Mouse (Mus musculus): ENCODE measurements at regions not wholly inside any gene's neighbourhood (a gene's known extent, or its start where the extent isn't known, plus 50 kb on each side); places are given as distances from the start of the nearest gene placed in this dataset.
A peak's percentile ranks its signal among the peaks of the same experiment; 100 is the strongest.

- Histone ChIP-seq H3K4me1 (ENCODE audit: control insufficient read depth in 1 of 2, insufficient read depth in 2 of 2, low read length in 2 of 2) (peaks cover 17 to 25% of the 10 kb centered on the region in 2 experiments), H3K27ac (ENCODE audit: control insufficient read depth, low read depth, low read length) (peak overlapping the region; percentile 64)
- peak; percentile 83 for DNase-seq (ENCODE audit: low read depth, low spot score)
These were observed 191.5 kb upstream of the Trib2 start for GRCm38 (mm10) chr12:16008261-16008660.

GRCm38 (mm10) chr12:16006688-16007087 lies 190.0 kb upstream of the Trib2 start:
- TF ChIP-seq ETS1 (IDR thresholded peaks at IDR 0.05; ENCODE audit: low read depth, low read length) = peak; percentile 57
- TF ChIP-seq CTCF (IDR thresholded peaks at IDR 0.05 in 2 of 3, conservative IDR thresholded peaks at IDR 0.05 in 1 of 3; ENCODE audit: control insufficient read depth in 1 of 3, insufficient read depth in 1 of 3, low read depth in 2 of 3, low read length in 3 of 3, poor library complexity in 1 of 3, severe bottlenecking in 1 of 3) = no peak
- peak; percentile 73; the same call in 1 of the 2 replicates for TF ChIP-seq MEF2A (IDR thresholded peaks at IDR 0.05; ENCODE audit: extremely low read depth, insufficient replicate concordance, low read depth, low read length, poor library complexity, severe bottlenecking)
- no peak overlapping the region for H3K9ac ChIP-seq (ENCODE audit: control insufficient read depth, low read depth, low read length, poor library complexity, severe bottlenecking)
- peaks cover 0 to 22% of the 10 kb centered on the region in 2 experiments; a peak in 2 of 4 replicates for H3K36me3 ChIP-seq (ENCODE audit: control insufficient read depth in 1 of 2, insufficient read depth in 2 of 2, low read length in 2 of 2)
- peak; percentile 53 for DNase-seq (ENCODE audit: low read depth, low spot score)
- no peak overlapping the region for H3K27ac ChIP-seq (ENCODE audit: control insufficient read depth, low read depth, low read length)
- peaks cover 17 to 22% of the 10 kb centered on the region in 2 experiments for H3K4me1 ChIP-seq (ENCODE audit: control insufficient read depth in 1 of 2, insufficient read depth in 2 of 2, low read length in 2 of 2)
- no peaks in the 10 kb centered on the region for H3K9me3 ChIP-seq (replicated peaks; ENCODE audit: insufficient read depth, low read length)
- no peaks in the 10 kb centered on the region for H3K79me2 ChIP-seq (ENCODE audit: control insufficient read depth, insufficient read depth, low read length, poor library complexity)
- H3K4me3 ChIP-seq (ENCODE audit: control insufficient read depth in 1 of 2, insufficient read depth in 1 of 2, low read depth in 2 of 2, low read length in 2 of 2) = no peak overlapping the region
- no peaks in the 10 kb centered on the region for H3K27me3 ChIP-seq (ENCODE audit: control insufficient read depth in 1 of 2, insufficient read depth in 2 of 2, low read length in 2 of 2)

More at GRCm38 (mm10) chr12:16008261-16008660, 191.5 kb upstream of the Trib2 start:
- Histone ChIP-seq H3K9me3 (replicated peaks; ENCODE audit: insufficient read depth, low read length) (no peaks in the 10 kb centered on the region), H3K27me3 (ENCODE audit: control insufficient read depth in 1 of 2, insufficient read depth in 2 of 2, low read length in 2 of 2) (no peaks in the 10 kb centered on the region), H3K36me3 (ENCODE audit: control insufficient read depth in 1 of 2, insufficient read depth in 2 of 2, low read length in 2 of 2) (peaks cover 0 to 22% of the 10 kb centered on the region in 2 experiments; a peak in 2 of 4 replicates), H3K9ac (ENCODE audit: control insufficient read depth, low read depth, low read length, poor library complexity, severe bottlenecking) (no peak overlapping the region), H3K4me3 (ENCODE audit: control insufficient read depth in 1 of 2, insufficient read depth in 1 of 2, low read depth in 2 of 2, low read length in 2 of 2) (peak overlapping the region in 1 of 2 experiments; percentile 28; a peak in 3 of 4 replicates), H3K79me2 (ENCODE audit: control insufficient read depth, insufficient read depth, low read length, poor library complexity) (no peaks in the 10 kb centered on the region)
- peak; percentile 58; the same call in 1 of the 2 replicates for TF ChIP-seq ETS1 (IDR thresholded peaks at IDR 0.05; ENCODE audit: low read depth, low read length)
- no peak for TF ChIP-seq TBP (IDR thresholded peaks at IDR 0.05; ENCODE audit: low read depth, low read length)
- no peak for TF ChIP-seq ZC3H11A (IDR thresholded peaks at IDR 0.05; ENCODE audit: low read depth, low read length)
- peak; percentile 50; the same call in 1 of the 2 replicates for TF ChIP-seq SIN3A (IDR thresholded peaks at IDR 0.05; ENCODE audit: low read length)
- TF ChIP-seq MAX (IDR thresholded peaks at IDR 0.05; ENCODE audit: low read length) = 0 out of 2 replicates have a peak, but pooled peaks have one; percentile 25
- TF ChIP-seq MXI1 (IDR thresholded peaks at IDR 0.05; ENCODE audit: low read depth, low read length) = 0 out of 2 replicates have a peak, but pooled peaks have one; percentile 38
- no peak for TF ChIP-seq NRF1 (IDR thresholded peaks at IDR 0.05; ENCODE audit: insufficient read depth, low read depth, low read length, poor library complexity, severe bottlenecking)
- TF ChIP-seq RCOR1 (IDR thresholded peaks at IDR 0.05; ENCODE audit: low read depth, low read length) = peak; percentile 67
- 0 out of 2 replicates have a peak, but pooled peaks have one; percentile 35 for TF ChIP-seq MYC (IDR thresholded peaks at IDR 0.05; ENCODE audit: low read depth, low read length)
- peak in 1 of 2 experiments; percentile 51; a peak in 2 of 4 replicates for TF ChIP-seq EP300 (IDR thresholded peaks at IDR 0.05; ENCODE audit: low read depth in 1 of 2, low read length in 2 of 2)

GRCm38 (mm10) chr12:16006286-16006685 lies 189.6 kb upstream of the Trib2 start:
- Histone ChIP-seq H3K27me3 (ENCODE audit: control insufficient read depth in 1 of 2, insufficient read depth in 2 of 2, low read length in 2 of 2) (no peaks in the 10 kb centered on the region), H3K4me1 (ENCODE audit: control insufficient read depth in 1 of 2, insufficient read depth in 2 of 2, low read length in 2 of 2) (peaks cover 16 to 22% of the 10 kb centered on the region in 2 experiments), H3K4me3 (ENCODE audit: control insufficient read depth in 1 of 2, insufficient read depth in 1 of 2, low read depth in 2 of 2, low read length in 2 of 2) (no peak overlapping the region), H3K79me2 (ENCODE audit: control insufficient read depth, insufficient read depth, low read length, poor library complexity) (no peaks in the 10 kb centered on the region), H3K36me3 (ENCODE audit: control insufficient read depth in 1 of 2, insufficient read depth in 2 of 2, low read length in 2 of 2) (peaks cover 0 to 22% of the 10 kb centered on the region in 2 experiments; a peak in 2 of 4 replicates), H3K9ac (ENCODE audit: control insufficient read depth, low read depth, low read length, poor library complexity, severe bottlenecking) (no peak overlapping the region), H3K27ac (ENCODE audit: control insufficient read depth, low read depth, low read length) (no peak overlapping the region), H3K9me3 (replicated peaks; ENCODE audit: insufficient read depth, low read length) (no peaks in the 10 kb centered on the region)
- DNase-seq (ENCODE audit: low read depth, low spot score) = no peak
- no peak for TF ChIP-seq CHD2 (IDR thresholded peaks at IDR 0.05; ENCODE audit: low read length)

Measured in MEL (cell line).